In the genomic region with DNA sequence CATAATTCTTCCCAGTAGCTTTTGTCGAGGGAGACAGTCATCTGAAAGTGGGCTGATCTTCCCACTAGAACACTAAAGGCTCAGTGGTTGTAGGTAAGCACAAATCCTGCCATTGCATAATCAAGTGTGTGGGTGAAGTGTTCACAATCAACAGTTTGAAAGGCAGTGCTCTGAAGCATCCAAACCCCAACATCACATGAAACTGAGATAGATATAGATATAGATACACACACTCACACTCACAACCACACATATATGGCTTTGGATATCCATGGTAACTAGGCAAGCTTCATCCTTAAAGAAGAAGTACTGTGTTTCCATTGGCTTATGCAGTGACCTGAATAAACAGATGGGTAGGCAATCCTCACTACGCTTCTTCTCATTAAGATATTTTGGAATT, we compare ENCODE assay signal across 30 mouse cellular contexts. TPM values are rescaled to one million over a fixed set of nuclear protein-coding genes. Genes with fewer than 3 reads are reported as not detected.
DNase-seq lines count a peak whose midpoint lies in the region; ATAC-seq lines count a peak whose summit lies in the region.
"Had no signal": no experiment of that assay in that cellular context is flagged by ENCODE, and none has a peak within 500 bp of the region (broad histone marks: within the 10 kb centered on the region; RNA-seq: fewer than 3 reads in every experiment).

No protein-coding gene starts in this region.

- no peak overlapping the region for H3K4me2 ChIP-seq in heart, embryonic 12.5 days
- no peak overlapping the region for H3K4me2 ChIP-seq in forebrain, embryonic 15.5 days (replicated peaks)
- H3K4me2 ChIP-seq: embryonic facial prominence, embryonic 13.5 days; forebrain, embryonic 13.5 days; liver, embryonic 13.5 days; midbrain, embryonic 13.5 days; stomach, embryonic 15.5 days had no signal

- peak; percentile 8 for DNase-seq in heart, adult 11 months
- DNase-seq in brain, adult 2 months (ENCODE audit: low read depth, low spot score) = peak; percentile 89
- DNase-seq in layer of hippocampus, adult 8-10 months (ENCODE audit: low spot score in 2 of 2) = peak; percentile 23 to 24
- peak; percentile 40 to 82 for DNase-seq in left cerebral cortex, postnatal 14 days (ENCODE audit: low spot score in 2 of 2)
- no peak for DNase-seq in kidney, postnatal 10 days
- no peak for DNase-seq in lung, postnatal 36 days
- DNase-seq: adrenal gland, postnatal 25 days; cerebellum, adult 11 months; cerebellum, postnatal 10 days; embryo, embryonic 11 days; gastrocnemius, adult 2 months; kidney, adult 9 months; kidney, postnatal 25 days; liver, embryonic 13.5 days; lung, adult 2 months; lung, postnatal 14 days; thymus, adult 2 months; thymus, postnatal 4 days had no signal

- H3K27me3 ChIP-seq in heart, embryonic 12.5 days (replicated peaks) = no peaks in the 10 kb centered on the region
- H3K27me3 ChIP-seq in forebrain, embryonic 15.5 days = no peaks in the 10 kb centered on the region
- H3K27me3 ChIP-seq: embryonic facial prominence, embryonic 13.5 days; forebrain, embryonic 13.5 days; liver, embryonic 13.5 days; megakaryocyte, embryonic 14.5 days; midbrain, embryonic 13.5 days; stomach, embryonic 15.5 days had no signal

- 86% methylated on average over 2 of the region's 2 CpGs for WGBS in heart, embryonic 12.5 days
- WGBS in forebrain, embryonic 15.5 days = 84% methylated on average over 2 of the region's 2 CpGs

- H3K27ac ChIP-seq in heart, embryonic 12.5 days (ENCODE audit: poor library complexity, severe bottlenecking) = no peak overlapping the region
- H3K27ac ChIP-seq in forebrain, embryonic 15.5 days (replicated peaks) = no peak overlapping the region; the same call in 1 of the 2 replicates
- H3K27ac ChIP-seq: embryonic facial prominence, embryonic 13.5 days; forebrain, embryonic 13.5 days; gastrocnemius, adult 2 months; heart, embryonic 10.5 days; liver, embryonic 13.5 days; midbrain, embryonic 13.5 days; stomach, embryonic 15.5 days had no signal

- no peaks in the 10 kb centered on the region for H3K9me3 ChIP-seq in heart, embryonic 12.5 days (replicated peaks)
- no peaks in the 10 kb centered on the region for H3K9me3 ChIP-seq in forebrain, embryonic 15.5 days
- H3K9me3 ChIP-seq: embryonic facial prominence, embryonic 13.5 days; forebrain, embryonic 13.5 days; heart, embryonic 10.5 days; liver, embryonic 13.5 days; megakaryocyte, embryonic 14.5 days; midbrain, embryonic 13.5 days; stomach, embryonic 15.5 days had no signal

- intact Hi-C loops in left cerebral cortex, postnatal 14 days (cut with DNase I) = no loop called here

- H3K4me3 ChIP-seq in heart, embryonic 12.5 days = no peak overlapping the region
- H3K4me3 ChIP-seq in forebrain, embryonic 15.5 days = no peak overlapping the region
- H3K4me3 ChIP-seq: embryonic facial prominence, embryonic 13.5 days; erythroblast, embryonic 14.5 days; forebrain, embryonic 13.5 days; gastrocnemius, adult 2 months; heart, embryonic 10.5 days; liver, embryonic 13.5 days; megakaryocyte, embryonic 14.5 days; midbrain, embryonic 13.5 days; stomach, embryonic 15.5 days had no signal

- H3K4me1 ChIP-seq in heart, embryonic 12.5 days (replicated peaks) = peaks cover 4% of the 10 kb centered on the region; the same call in 1 of the 2 replicates
- H3K4me1 ChIP-seq in forebrain, embryonic 15.5 days = no peaks in the 10 kb centered on the region
- H3K4me1 ChIP-seq: embryonic facial prominence, embryonic 13.5 days; forebrain, embryonic 13.5 days; midbrain, embryonic 13.5 days; stomach, embryonic 15.5 days had no signal

- ATAC-seq in heart, embryonic 12.5 days (ENCODE audit: insufficient number of reproducible peaks, low FRiP score) = no peak
- ATAC-seq in forebrain, embryonic 15.5 days (replicated peaks) = no peak
- ATAC-seq: CD4-positive, CD25-positive, alpha-beta regulatory T cell, adult 4 months; forebrain, embryonic 13.5 days; hindbrain, embryonic 16.5 days; intestine, embryonic 16.5 days; midbrain, embryonic 13.5 days had no signal

- H3K9ac ChIP-seq in heart, embryonic 12.5 days = no peak overlapping the region
- H3K9ac ChIP-seq in forebrain, embryonic 15.5 days (replicated peaks) = no peak overlapping the region
- H3K9ac ChIP-seq: embryonic facial prominence, embryonic 13.5 days; forebrain, embryonic 13.5 days; liver, embryonic 13.5 days; midbrain, embryonic 13.5 days; stomach, embryonic 15.5 days had no signal

- H3K36me3 ChIP-seq in heart, embryonic 12.5 days = peaks cover 42% of the 10 kb centered on the region
- peaks cover 13% of the 10 kb centered on the region for H3K36me3 ChIP-seq in forebrain, embryonic 15.5 days
- H3K36me3 ChIP-seq: stomach, embryonic 15.5 days had no signal

RNA-seq across cellular contexts. Expression of gene Armh3, which starts 50.5 kb away (rescaled TPM):
- polyA plus RNA-seq in heart, embryonic 12.5 days (2016; fragmentation: Nextera tagmentation; extraction: Ambion mirVana) = 13.6 and 16.5 TPM in 2 replicates
- total RNA-seq in layer of hippocampus, adult 8-10 months (2022) = 10 to 100 TPM; 18.4 to 24.1 (median 22.3) TPM
- 10 to 100 TPM; 20.8 to 21.9 TPM for total RNA-seq in left cerebral cortex, postnatal 14 days (2021)
- polyA plus RNA-seq in forebrain, embryonic 15.5 days (2015; fragmentation: Nextera tagmentation; extraction: Ambion mirVana) = 22.8 and 24.7 TPM in 2 replicates
- polyA plus RNA-seq: erythroblast, embryonic 14.5 days had no signal

RNA-seq across cellular contexts. Expression of gene Hps6, which starts 55.5 kb away (rescaled TPM):
- polyA plus RNA-seq in heart, embryonic 12.5 days (2016; fragmentation: Nextera tagmentation; extraction: Ambion mirVana) = 6.6 and 7.3 TPM in 2 replicates
- 1 to 10 TPM; 6.1 to 8.8 (median 8.2) TPM for total RNA-seq in layer of hippocampus, adult 8-10 months (2022)
- total RNA-seq in left cerebral cortex, postnatal 14 days (2021) = 1 to 10 TPM; 3.8 to 4.6 TPM
- 2.9 and 3.4 TPM in 2 replicates for polyA plus RNA-seq in forebrain, embryonic 15.5 days (2015; fragmentation: Nextera tagmentation; extraction: Ambion mirVana)

Comparison
In these comparisons a context has a peak if more than half of its experiments do, and no peak if none do; other contexts are left out.
1. DNase-seq: peak in heart, adult 11 months (single experiment), brain, adult 2 months (single experiment), layer of hippocampus, adult 8-10 months (2 of 2) and left cerebral cortex, postnatal 14 days (2 of 2); none in kidney, postnatal 10 days (single experiment) and lung, postnatal 36 days (single experiment).